Comparison of ENCODE assay signal across 23 mouse cellular contexts in genomic region chr13:51972656-51973310, GRCm38 (mm10).
A peak's percentile ranks its signal among the peaks of the same experiment; 100 is the strongest.
DNase-seq lines count a peak whose midpoint lies in the region; ATAC-seq and TF ChIP-seq lines count a peak whose summit lies in the region.
"Had no signal": no experiment of that assay in that cellular context is flagged by ENCODE, and none has a peak within 500 bp of the region (broad histone marks: within the 10 kb centered on the region; RNA-seq: fewer than 3 reads in every experiment).

No protein-coding gene starts in this region.

- peak; percentile 20 for TF ChIP-seq POLR2A in myocyte (IDR thresholded peaks at IDR 0.05; ENCODE audit: insufficient read length, low read depth)

- WGBS in kidney, postnatal 0 days: 49% methylated on average over 10 of the region's 12 CpGs

- no peak for ATAC-seq in kidney, postnatal 0 days (replicated peaks; ENCODE audit: low FRiP score, low read depth)
- ATAC-seq: activated CD4-positive, CD25-positive, alpha-beta regulatory T cell, adult 4 months had no signal

- no peak overlapping the region for H3K4me3 ChIP-seq in kidney, postnatal 0 days (replicated peaks; ENCODE audit: low read depth, low read length)
- H3K4me3 ChIP-seq in myocyte: peak overlapping the region; percentile 9
- H3K4me3 ChIP-seq: erythroblast, embryonic 14.5 days; heart, embryonic 12.5 days; midbrain, embryonic 12.5 days; neural tube, embryonic 13.5 days had no signal

- no peak overlapping the region for H3K27ac ChIP-seq in kidney, postnatal 0 days
- H3K27ac ChIP-seq: hindbrain, embryonic 14.5 days; midbrain, embryonic 12.5 days; neural tube, embryonic 13.5 days had no signal

- DNase-seq in kidney, postnatal 0 days (ENCODE audit: low spot score): peak; percentile 36
- no peak for DNase-seq in kidney, postnatal 14 days
- peak; percentile 73 for DNase-seq in NIH3T3 (ENCODE audit: low read depth)
- peak; percentile 61 for DNase-seq in fibroblast of lung, adult 2 months (ENCODE audit: low read depth)
- no peak for DNase-seq in right cerebral cortex, postnatal 14 days
- no peak for DNase-seq in urinary bladder, adult 2 months (ENCODE audit: low spot score)
- DNase-seq in natural killer cell, adult 2 months (ENCODE audit: low spot score in 2 of 2): no peak
- DNase-seq: adrenal gland, postnatal 25 days; B cell, adult 2 months; cerebellum, adult 2 months; cerebellum, postnatal 36 days; heart, postnatal 36 days; kidney, adult 9 months; lung, adult 18-20 months; thymus, postnatal 36 days had no signal

- no peak overlapping the region for H3ac ChIP-seq in myocyte (ENCODE audit: control insufficient read depth, insufficient read length)

- H3K36me3 ChIP-seq in kidney, postnatal 0 days (ENCODE audit: insufficient read depth, low read length): no peaks in the 10 kb centered on the region
- no peaks in the 10 kb centered on the region for H3K36me3 ChIP-seq in myocyte (ENCODE audit: control insufficient read depth, insufficient read depth)
- H3K36me3 ChIP-seq: heart, embryonic 12.5 days; midbrain, embryonic 12.5 days; neural tube, embryonic 13.5 days had no signal

- TF ChIP-seq CTCF in kidney, postnatal 0 days (IDR thresholded peaks at IDR 0.05; ENCODE audit: low read depth): no peak

- H3K9me3 ChIP-seq in kidney, postnatal 0 days (replicated peaks; ENCODE audit: low read length): no peaks in the 10 kb centered on the region
- H3K9me3 ChIP-seq: midbrain, embryonic 12.5 days; neural tube, embryonic 13.5 days had no signal

- no peak overlapping the region for H3K4me2 ChIP-seq in kidney, postnatal 0 days (ENCODE audit: low read length)
- H3K4me2 ChIP-seq in myocyte (ENCODE audit: low read depth): peak overlapping the region; percentile 80
- H3K4me2 ChIP-seq: heart, embryonic 12.5 days; hindbrain, embryonic 14.5 days; liver, embryonic 11.5 days; midbrain, embryonic 12.5 days; neural tube, embryonic 13.5 days had no signal

- no peak overlapping the region for H3K9ac ChIP-seq in kidney, postnatal 0 days (ENCODE audit: low read depth, low read length)
- H3K9ac ChIP-seq: heart, embryonic 12.5 days; hindbrain, embryonic 14.5 days; midbrain, embryonic 12.5 days; neural tube, embryonic 13.5 days had no signal

- H3K4me1 ChIP-seq in kidney, postnatal 0 days (replicated peaks; ENCODE audit: insufficient read depth, low read length): peaks cover 27% of the 10 kb centered on the region

- H3K27me3 ChIP-seq in kidney, postnatal 0 days (ENCODE audit: insufficient read depth, low read length): no peaks in the 10 kb centered on the region
- no peaks in the 10 kb centered on the region for H3K27me3 ChIP-seq in myocyte (ENCODE audit: control insufficient read depth, insufficient read depth, insufficient read length)
- H3K27me3 ChIP-seq: heart, embryonic 12.5 days had no signal

- H3K79me2 ChIP-seq in myocyte (ENCODE audit: control insufficient read depth, insufficient read depth): no peaks in the 10 kb centered on the region

TF ChIP-seq in myocyte, 11 proteins besides CTCF, POLR2A, EP300 and RAD21:
- TF ChIP-seq REST (IDR thresholded peaks at IDR 0.05; ENCODE audit: insufficient read depth, insufficient read length) (no peak), USF1 (IDR thresholded peaks at IDR 0.05; ENCODE audit: low read depth) (no peak), POLR2AphosphoS2 (IDR thresholded peaks at IDR 0.05; ENCODE audit: insufficient read length, low read depth) (no peak), TCF3 (IDR thresholded peaks at IDR 0.05; ENCODE audit: insufficient read length, low read depth) (no peak), SRF (IDR thresholded peaks at IDR 0.05; ENCODE audit: control insufficient read depth, insufficient read length, low read depth) (no peak), TCF12 (IDR thresholded peaks at IDR 0.05; ENCODE audit: insufficient read depth, poor library complexity, severe bottlenecking) (no peak), MAX (IDR thresholded peaks at IDR 0.05; ENCODE audit: low read depth) (no peak), MYOG (IDR thresholded peaks at IDR 0.05; ENCODE audit: control insufficient read depth in 1 of 3, insufficient read depth in 1 of 3, insufficient read length in 2 of 3, low read depth in 2 of 3) (no peak), CEBPB (IDR thresholded peaks at IDR 0.05; ENCODE audit: insufficient read depth, poor library complexity, severe bottlenecking) (no peak)

Comparison
In these comparisons a context has a peak if more than half of its experiments do, and no peak if none do; other contexts are left out.
1. DNase-seq: peak in kidney, postnatal 0 days (single experiment), NIH3T3 (single experiment) and fibroblast of lung, adult 2 months (single experiment); none in kidney, postnatal 14 days (single experiment), right cerebral cortex, postnatal 14 days (single experiment), urinary bladder, adult 2 months (single experiment) and natural killer cell, adult 2 months (0 of 2).